Comparison of ENCODE assay signal across 14 mouse cellular contexts in the genomic region with DNA sequence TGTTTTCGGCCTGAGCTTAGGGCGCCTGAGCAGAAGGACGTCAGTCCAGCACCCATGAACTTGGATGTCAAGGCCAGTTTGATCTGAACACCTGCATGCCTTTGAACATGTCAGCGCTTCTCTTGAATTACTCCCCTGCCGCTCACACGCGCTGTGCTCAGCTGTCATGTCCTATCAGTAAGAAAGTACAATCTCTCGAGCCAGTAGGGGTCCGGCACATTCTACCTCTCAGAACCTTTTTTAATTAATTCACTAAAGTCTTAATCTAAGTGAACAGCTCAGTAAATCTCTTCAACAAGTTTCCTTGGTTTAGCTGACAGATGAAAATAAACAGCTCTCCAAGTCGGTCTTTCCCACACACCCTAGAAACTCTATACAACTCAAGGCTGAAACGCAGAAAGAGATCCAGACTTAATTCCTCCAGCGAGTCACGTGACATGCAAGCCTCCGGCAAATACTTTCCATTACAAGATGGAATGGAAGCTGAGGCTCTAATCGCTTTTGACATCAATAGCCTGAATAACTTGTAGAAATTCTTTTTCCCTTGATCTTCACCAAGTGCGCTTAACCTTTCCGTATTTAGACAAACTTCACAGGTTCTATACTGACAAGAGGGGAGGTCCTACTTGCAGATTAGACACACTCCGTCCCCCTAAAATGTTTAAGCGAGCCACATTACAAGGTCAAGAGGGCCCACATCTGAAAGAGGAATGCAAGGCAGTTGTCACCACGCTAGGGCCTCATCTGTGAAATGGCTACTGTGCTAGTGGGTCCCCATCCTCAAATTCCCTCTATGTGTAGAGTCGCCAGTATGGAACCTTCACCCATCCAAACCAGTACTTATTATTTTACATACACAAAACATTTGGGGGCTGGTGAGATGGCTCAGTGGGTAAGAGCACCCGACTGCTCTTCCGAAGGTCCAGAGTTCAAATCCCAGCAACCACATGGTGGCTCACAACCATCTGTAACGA. TPM values are rescaled to one million over a fixed set of nuclear protein-coding genes. Genes with fewer than 3 reads are reported as not detected.
A peak's percentile ranks its signal among the peaks of the same experiment; 100 is the strongest.
DNase-seq lines count a peak whose midpoint lies in the region; ATAC-seq and TF ChIP-seq lines count a peak whose summit lies in the region.
"Had no signal": no experiment of that assay in that cellular context is flagged by ENCODE, and none has a peak within 500 bp of the region (broad histone marks: within the 10 kb centered on the region; RNA-seq: fewer than 3 reads in every experiment).

No protein-coding gene starts in this region.

- ATAC-seq in hindbrain, embryonic 14.5 days (ENCODE audit: low FRiP score) = no peak
- no peak for ATAC-seq in hindbrain, postnatal 0 days

- peak; percentile 31 for DNase-seq in hindbrain, embryonic 14.5 days (ENCODE audit: low spot score)
- DNase-seq in hindbrain, postnatal 0 days (ENCODE audit: low spot score) = no peak
- peak; percentile 38 for DNase-seq in ES-CJ7 (ENCODE audit: low read depth, low spot score)
- peak; percentile 70 for DNase-seq in Muller cell, postnatal 12 days (ENCODE audit: inconsistent ontology term)
- DNase-seq in forelimb bud, embryonic 11.5 days (ENCODE audit: low read depth, low spot score) = peak; percentile 17
- DNase-seq in left cerebral cortex, adult 9 months (ENCODE audit: low spot score in 2 of 2) = no peak
- no peak for DNase-seq in B cell, adult 2 months
- no peak for DNase-seq in cerebellum, postnatal 14 days
- DNase-seq: cerebellum, postnatal 25 days; left cerebral cortex, postnatal 4 days; lung, adult 18-20 months; right cerebral cortex, adult 18-20 months had no signal

- WGBS in hindbrain, embryonic 14.5 days = 76% methylated on average over 24 of the region's 24 CpGs
- 70% methylated on average over 24 of the region's 24 CpGs for WGBS in hindbrain, postnatal 0 days

- H3K27ac ChIP-seq in hindbrain, embryonic 14.5 days = no peak overlapping the region
- H3K27ac ChIP-seq in hindbrain, postnatal 0 days = no peak overlapping the region
- H3K27ac ChIP-seq: neural tube, embryonic 13.5 days had no signal

- no peak for TF ChIP-seq CTCF in hindbrain, postnatal 0 days (IDR thresholded peaks at IDR 0.05; ENCODE audit: low read depth)

- no peaks in the 10 kb centered on the region for H3K27me3 ChIP-seq in hindbrain, embryonic 14.5 days (ENCODE audit: control insufficient read depth, insufficient read depth, low read length)
- H3K27me3 ChIP-seq in hindbrain, postnatal 0 days (ENCODE audit: insufficient read depth, low read length) = no peaks in the 10 kb centered on the region
- H3K27me3 ChIP-seq: hindbrain, embryonic 13.5 days; neural tube, embryonic 13.5 days had no signal

- H3K4me1 ChIP-seq in hindbrain, embryonic 14.5 days (replicated peaks; ENCODE audit: control insufficient read depth, insufficient read depth, low read length) = peaks cover 3% of the 10 kb centered on the region; the same call in 1 of the 2 replicates
- H3K4me1 ChIP-seq in hindbrain, postnatal 0 days (ENCODE audit: insufficient read depth, low read length) = no peaks in the 10 kb centered on the region

- no peaks in the 10 kb centered on the region for H3K9me3 ChIP-seq in hindbrain, embryonic 14.5 days (ENCODE audit: control insufficient read depth, low read length)
- no peaks in the 10 kb centered on the region for H3K9me3 ChIP-seq in hindbrain, postnatal 0 days (ENCODE audit: low read length)
- H3K9me3 ChIP-seq: hindbrain, embryonic 13.5 days; neural tube, embryonic 13.5 days had no signal

- no peak overlapping the region for H3K9ac ChIP-seq in hindbrain, embryonic 14.5 days
- no peak overlapping the region for H3K9ac ChIP-seq in hindbrain, postnatal 0 days (replicated peaks; ENCODE audit: low read length)
- H3K9ac ChIP-seq: neural tube, embryonic 13.5 days had no signal

- H3K36me3 ChIP-seq in hindbrain, embryonic 14.5 days (replicated peaks; ENCODE audit: control insufficient read depth, insufficient read depth) = no peaks in the 10 kb centered on the region
- no peaks in the 10 kb centered on the region for H3K36me3 ChIP-seq in hindbrain, postnatal 0 days (ENCODE audit: insufficient read depth, low read length)
- H3K36me3 ChIP-seq: hindbrain, embryonic 13.5 days; neural tube, embryonic 13.5 days had no signal

- no peak overlapping the region for H3K4me2 ChIP-seq in hindbrain, embryonic 14.5 days (replicated peaks)
- H3K4me2 ChIP-seq in hindbrain, postnatal 0 days (ENCODE audit: low read depth, low read length) = no peak overlapping the region

- no peak overlapping the region for H3K4me3 ChIP-seq in hindbrain, embryonic 14.5 days (replicated peaks; ENCODE audit: low read length)
- no peak overlapping the region for H3K4me3 ChIP-seq in hindbrain, postnatal 0 days (ENCODE audit: low read length)

RNA-seq across cellular contexts. Expression of gene Pogz, which starts 17.6 kb away (rescaled TPM):
- polyA plus RNA-seq in hindbrain, embryonic 14.5 days (2014; fragmentation: Nextera tagmentation; extraction: Ambion mirVana) = 23.8 and 24.1 TPM in 2 replicates
- 38.6 and 42.8 TPM in 2 replicates for total RNA-seq in hindbrain, postnatal 0 days (2014; rRNA removed)
- polyA plus RNA-seq in hindbrain, postnatal 0 days (2015; fragmentation: Nextera tagmentation; extraction: Ambion mirVana) = 13.8 and 16.8 TPM in 2 replicates

RNA-seq across cellular contexts. Expression of gene Cgn, which starts 33.4 kb away (rescaled TPM):
- 8.8 and 9.8 TPM in 2 replicates for polyA plus RNA-seq in hindbrain, embryonic 14.5 days (2014; fragmentation: Nextera tagmentation; extraction: Ambion mirVana)
- total RNA-seq in hindbrain, postnatal 0 days (2014; rRNA removed) = 5.8 and 7.7 TPM in 2 replicates
- 9.8 and 10.3 TPM in 2 replicates for polyA plus RNA-seq in hindbrain, postnatal 0 days (2015; fragmentation: Nextera tagmentation; extraction: Ambion mirVana)

Comparison
In these comparisons a context has a peak if more than half of its experiments do, and no peak if none do; other contexts are left out.
1. DNase-seq: peak in hindbrain, embryonic 14.5 days (single experiment), ES-CJ7 (single experiment), Muller cell, postnatal 12 days (single experiment) and forelimb bud, embryonic 11.5 days (single experiment); none in hindbrain, postnatal 0 days (single experiment), left cerebral cortex, adult 9 months (0 of 2), B cell, adult 2 months (0 of 2) and cerebellum, postnatal 14 days (0 of 2).